Mouse (Mus musculus): ENCODE measurements around the gene Sept7. TPM values are rescaled to one million over a fixed set of nuclear protein-coding genes. Genes with fewer than 3 reads are reported as not detected.

Gene Sept7
- total and polyA plus RNA-seq, 3 experiments = 77.9 to 288 (median 170) TPM

DNA sequence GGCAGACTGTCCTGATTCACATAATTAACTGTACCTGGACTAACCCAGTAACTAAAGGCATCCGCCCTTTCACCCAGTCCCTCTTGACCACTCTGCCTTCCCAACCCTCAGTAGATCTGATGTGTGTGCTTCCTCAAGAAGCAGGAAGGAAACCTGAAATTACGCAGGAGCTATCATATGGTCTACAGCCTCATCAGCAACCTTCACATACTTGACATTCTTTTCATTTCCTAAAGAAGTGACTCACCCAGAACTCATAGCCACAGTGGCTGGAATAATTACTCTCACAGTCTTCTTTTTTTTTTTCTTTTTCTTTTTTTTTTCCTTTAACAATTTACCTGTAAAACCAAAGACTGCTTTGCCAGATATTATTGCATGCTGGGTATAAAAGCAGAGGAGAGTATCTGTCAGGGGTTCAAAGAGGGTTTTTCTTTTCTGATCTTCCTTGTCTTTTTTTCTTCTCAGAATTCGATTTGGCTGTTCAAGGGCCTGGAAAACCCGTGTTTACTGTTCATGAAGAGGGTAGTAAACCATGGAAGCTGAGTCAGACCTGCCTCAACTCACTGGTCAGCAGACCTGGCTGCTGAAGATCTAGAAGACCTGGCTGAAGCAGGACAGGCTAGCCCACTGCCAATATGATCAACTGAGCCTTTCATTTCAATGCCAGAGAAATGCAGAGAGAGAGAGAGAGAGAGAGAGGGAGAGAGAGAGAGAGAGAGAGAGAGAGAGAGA, 8.1 kb upstream of the Sept7 start:
- DNase-seq (ENCODE audit: extremely low read depth) = no peak
- dilution Hi-C loops (cut with MboI; ENCODE audit: extremely low pct_ligation_motif_present, extremely low pct_unique_long_range_greater_than_20kb, low sequenced_read_pairs) = no loop called here
- Histone ChIP-seq H3K9me3 (replicated peaks; ENCODE audit: low read length) (no peaks in the 10 kb centered on the region), H3K36me3 (replicated peaks in 1 of 2; ENCODE audit: control insufficient read depth in 1 of 2, insufficient read depth in 1 of 2, low read length in 1 of 2) (peaks cover 2 to 4% of the 10 kb centered on the region in 2 experiments), H3K27ac (ENCODE audit: insufficient read depth, low read depth) (no peak overlapping the region), H3K79me2 (replicated peaks; ENCODE audit: control insufficient read depth, extremely low read depth, insufficient read depth, poor library complexity, severe bottlenecking) (no peaks in the 10 kb centered on the region), H3K4me2 (ENCODE audit: insufficient read depth, low read depth, poor library complexity, severe bottlenecking) (no peak overlapping the region), H3K27me3 (replicated peaks) (no peaks in the 10 kb centered on the region), H3K4me1 (ENCODE audit: control insufficient read depth in 1 of 2, insufficient read depth in 2 of 2) (no peaks in the 10 kb centered on the region), H3K9ac (ENCODE audit: insufficient read depth, low read depth) (no peak overlapping the region), H3K4me3 (replicated peaks in 1 of 3; ENCODE audit: low read depth in 2 of 3, low read length in 2 of 3, poor library complexity in 1 of 3) (no peak overlapping the region)
- no peak for TF ChIP-seq JUND (conservative IDR thresholded peaks at IDR 0.05; ENCODE audit: low read depth, low read length)
- 0 out of 2 replicates have a peak, but pooled peaks have one; percentile 5 for TF ChIP-seq ZNF384 (IDR thresholded peaks at IDR 0.05; ENCODE audit: low read depth, low read length)
- in situ Hi-C loops (cut with MboI; ENCODE audit: low pct_ligation_motif_present, low pct_unique_long_range_greater_than_20kb, low sequenced_read_pairs) = loop anchor here (10.0 kb wide), 1 partner anchor 69 kb away; no protein-coding TSS in a partner anchor

DNA sequence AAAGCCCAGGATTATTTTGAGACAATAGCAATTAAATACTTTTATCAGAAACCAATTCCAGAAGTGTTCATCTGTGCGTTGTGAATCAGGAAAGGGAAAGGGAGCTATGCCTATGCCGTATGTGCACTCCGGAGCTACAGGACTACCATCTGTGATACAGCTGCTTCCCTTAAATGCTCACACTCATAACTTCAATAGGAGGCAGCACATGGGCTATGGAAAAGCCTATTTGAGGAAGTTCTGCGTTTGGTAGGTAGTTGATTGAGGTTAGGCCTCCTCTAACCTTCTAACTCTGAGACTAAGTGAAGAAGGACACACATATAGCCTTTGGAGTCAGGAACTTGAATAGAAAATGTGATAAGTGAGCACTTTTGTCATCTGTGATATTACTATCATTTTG, 7.1 kb upstream of the Sept7 start:
- dilution Hi-C loops (cut with MboI; ENCODE audit: extremely low pct_ligation_motif_present, extremely low pct_unique_long_range_greater_than_20kb, low sequenced_read_pairs) = no loop called here
- Histone ChIP-seq H3K4me1 (ENCODE audit: control insufficient read depth in 1 of 2, insufficient read depth in 2 of 2) (peaks cover 0 to 5% of the 10 kb centered on the region in 2 experiments; a peak in 1 of 4 replicates), H3K27ac (ENCODE audit: insufficient read depth, low read depth) (no peak overlapping the region), H3K36me3 (replicated peaks in 1 of 2; ENCODE audit: control insufficient read depth in 1 of 2, insufficient read depth in 1 of 2, low read length in 1 of 2) (peaks cover 2 to 4% of the 10 kb centered on the region in 2 experiments), H3K9me3 (replicated peaks; ENCODE audit: low read length) (no peaks in the 10 kb centered on the region), H3K4me3 (replicated peaks in 1 of 3; ENCODE audit: low read depth in 2 of 3, low read length in 2 of 3, poor library complexity in 1 of 3) (no peak overlapping the region), H3K4me2 (ENCODE audit: insufficient read depth, low read depth, poor library complexity, severe bottlenecking) (no peak overlapping the region), H3K79me2 (replicated peaks; ENCODE audit: control insufficient read depth, extremely low read depth, insufficient read depth, poor library complexity, severe bottlenecking) (0 out of 2 replicates have a peak, but pooled peaks cover 2% of the 10 kb centered on the region), H3K9ac (ENCODE audit: insufficient read depth, low read depth) (no peak overlapping the region), H3K27me3 (replicated peaks) (no peaks in the 10 kb centered on the region)
- DNase-seq (ENCODE audit: extremely low read depth) = no peak
- in situ Hi-C loops (cut with MboI; ENCODE audit: low pct_ligation_motif_present, low pct_unique_long_range_greater_than_20kb, low sequenced_read_pairs) = loop anchor here (10.0 kb wide), 1 partner anchor 70 kb away; no protein-coding TSS in a partner anchor
- TF ChIP-seq ELF1 (IDR thresholded peaks at IDR 0.05; ENCODE audit: low read depth, low read length) (no peak), MYC (IDR thresholded peaks at IDR 0.05; ENCODE audit: low read depth, low read length) (no peak), CHD2 (IDR thresholded peaks at IDR 0.05; ENCODE audit: low read length) (no peak), MAZ (IDR thresholded peaks at IDR 0.05; ENCODE audit: low read depth, low read length) (no peak), MAX (IDR thresholded peaks at IDR 0.05; ENCODE audit: low read length) (no peak), E2F4 (IDR thresholded peaks at IDR 0.05; ENCODE audit: insufficient replicate concordance, low read depth, low read length) (no peak), TCF12 (IDR thresholded peaks at IDR 0.05; ENCODE audit: low read depth, low read length) (no peak), NRF1 (IDR thresholded peaks at IDR 0.05; ENCODE audit: low read depth, low read length) (no peak), ZMIZ1 (IDR thresholded peaks at IDR 0.05; ENCODE audit: low read depth, low read length) (no peak), MXI1 (IDR thresholded peaks at IDR 0.05; ENCODE audit: low read depth, low read length) (no peak)

DNA sequence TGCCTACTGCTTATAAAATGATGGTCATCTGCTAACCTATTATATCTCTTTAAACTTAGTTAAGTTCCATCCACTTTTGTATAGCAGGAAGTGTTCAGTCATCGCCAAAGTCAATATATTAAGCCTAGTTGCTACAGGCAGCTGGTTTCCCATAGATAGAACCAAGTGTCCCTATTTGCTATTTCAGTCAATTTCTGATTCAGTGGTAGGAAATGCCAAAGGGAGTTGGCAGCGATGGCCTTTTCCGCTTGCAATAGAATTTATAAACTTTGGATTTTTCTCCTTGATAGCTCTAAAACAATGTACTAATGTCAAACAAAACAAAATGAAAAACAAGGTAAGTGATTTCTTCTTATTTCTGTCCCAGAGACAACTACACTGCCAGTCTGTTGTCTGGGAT, 5.7 kb upstream of the Sept7 start:
- Histone ChIP-seq H3K9ac (ENCODE audit: insufficient read depth, low read depth) (no peak overlapping the region), H3K4me2 (ENCODE audit: insufficient read depth, low read depth, poor library complexity, severe bottlenecking) (no peak overlapping the region), H3K36me3 (replicated peaks in 1 of 2; ENCODE audit: control insufficient read depth in 1 of 2, insufficient read depth in 1 of 2, low read length in 1 of 2) (peaks cover 2 to 4% of the 10 kb centered on the region in 2 experiments), H3K4me3 (replicated peaks in 1 of 3; ENCODE audit: low read depth in 2 of 3, low read length in 2 of 3, poor library complexity in 1 of 3) (no peak overlapping the region), H3K9me3 (replicated peaks; ENCODE audit: low read length) (no peaks in the 10 kb centered on the region), H3K27ac (ENCODE audit: insufficient read depth, low read depth) (no peak overlapping the region), H3K79me2 (replicated peaks; ENCODE audit: control insufficient read depth, extremely low read depth, insufficient read depth, poor library complexity, severe bottlenecking) (peaks cover 5% of the 10 kb centered on the region; the same call in 1 of the 2 replicates), H3K4me1 (ENCODE audit: control insufficient read depth in 1 of 2, insufficient read depth in 2 of 2) (peaks cover 0 to 5% of the 10 kb centered on the region in 2 experiments; a peak in 1 of 4 replicates), H3K27me3 (replicated peaks) (no peaks in the 10 kb centered on the region)
- no peak for DNase-seq (ENCODE audit: extremely low read depth)
- dilution Hi-C loops (cut with MboI; ENCODE audit: extremely low pct_ligation_motif_present, extremely low pct_unique_long_range_greater_than_20kb, low sequenced_read_pairs) = no loop called here
- in situ Hi-C loops (cut with MboI; ENCODE audit: low pct_ligation_motif_present, low pct_unique_long_range_greater_than_20kb, low sequenced_read_pairs) = loop anchor here (10.0 kb wide), 1 partner anchor 72 kb away; no protein-coding TSS in a partner anchor
- no peak for TF ChIP-seq MYC (IDR thresholded peaks at IDR 0.05; ENCODE audit: low read depth, low read length)
- TF ChIP-seq KAT2A (IDR thresholded peaks at IDR 0.05; ENCODE audit: insufficient replicate concordance, low read length) = no peak
- no peak for TF ChIP-seq RAD21 (IDR thresholded peaks at IDR 0.05; ENCODE audit: low read depth, low read length)
- no peak for TF ChIP-seq POLR2AphosphoS2 (IDR thresholded peaks at IDR 0.05; ENCODE audit: low read depth, low read length)
- TF ChIP-seq ZMIZ1 (IDR thresholded peaks at IDR 0.05; ENCODE audit: low read depth, low read length) = no peak
- no peak for TF ChIP-seq IRF4 (IDR thresholded peaks at IDR 0.05; ENCODE audit: low read depth, low read length)
- TF ChIP-seq UBTF (IDR thresholded peaks at IDR 0.05; ENCODE audit: low read depth, low read length) = no peak
- TF ChIP-seq BHLHE40 (IDR thresholded peaks at IDR 0.05; ENCODE audit: low read depth, low read length) = no peak
- TF ChIP-seq USF2 (conservative IDR thresholded peaks at IDR 0.05; ENCODE audit: low read depth, low read length) = no peak
- no peak for TF ChIP-seq TCF12 (IDR thresholded peaks at IDR 0.05; ENCODE audit: low read depth, low read length)
- no peak for TF ChIP-seq RCOR1 (conservative IDR thresholded peaks at IDR 0.05; ENCODE audit: low read depth, low read length)
- TF ChIP-seq CHD1 (IDR thresholded peaks at IDR 0.05; ENCODE audit: low read depth, low read length) = no peak
- no peak for TF ChIP-seq PAX5 (IDR thresholded peaks at IDR 0.05; ENCODE audit: low read length)
- TF ChIP-seq EP300 (IDR thresholded peaks at IDR 0.05; ENCODE audit: low read length) = no peak
- no peak for TF ChIP-seq ZC3H11A (IDR thresholded peaks at IDR 0.05; ENCODE audit: low read depth, low read length)
- no peak for TF ChIP-seq NELFE (IDR thresholded peaks at IDR 0.05; ENCODE audit: low read depth, low read length)
